Mouse (Mus musculus): ENCODE data around the gene Gm27021. TPM values are rescaled to one million over a fixed set of nuclear protein-coding genes. Genes with fewer than 3 reads are reported as not detected.

Gm27021 gene
- polyA plus RNA-seq, 1 experiment from 2014 or later, result 2.0 TPM

DNA sequence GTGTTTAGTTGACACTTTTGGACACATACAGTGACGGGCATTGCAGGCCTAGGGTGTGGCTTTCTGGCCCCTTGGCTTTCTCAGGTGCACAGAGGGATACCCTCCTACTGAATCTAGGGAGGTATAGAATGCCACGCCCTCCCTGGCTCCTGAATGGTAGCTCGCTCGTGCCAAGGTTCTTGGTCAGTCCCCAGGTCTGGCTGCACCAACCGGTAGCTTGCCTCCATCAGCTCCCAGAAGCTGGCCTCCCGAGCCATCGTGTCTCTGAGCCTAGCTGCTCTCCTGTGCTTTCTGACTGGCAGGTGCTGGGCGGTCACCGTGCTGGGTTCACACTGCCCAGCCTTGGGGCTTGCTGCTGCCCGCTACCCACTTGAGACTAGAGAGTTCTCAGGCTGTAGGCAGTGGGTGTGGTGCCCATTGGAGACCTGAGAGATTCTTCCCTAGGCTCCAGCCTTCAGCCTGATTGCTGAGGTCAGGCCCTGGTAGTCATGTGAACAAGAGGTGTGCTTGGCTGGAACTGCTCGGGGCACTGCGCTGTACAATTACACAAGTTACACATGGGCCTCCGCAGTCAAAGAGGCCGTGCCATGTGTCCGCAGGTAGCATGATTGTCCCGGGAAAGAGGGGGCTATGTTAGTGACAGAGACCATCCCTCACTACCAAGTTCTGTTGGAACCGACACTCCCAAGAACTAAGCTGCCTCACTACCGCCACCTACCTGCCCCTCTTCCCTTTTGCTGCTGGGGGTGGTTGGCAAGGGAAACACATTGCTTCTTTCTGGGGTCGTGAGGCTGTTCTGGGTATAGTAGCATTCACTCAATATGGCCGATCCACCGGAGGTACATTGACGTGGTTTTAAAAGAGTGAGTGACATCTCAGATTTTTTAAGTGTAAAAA lies 106.1 kb downstream of the Gm27021 start:
- no peak for ATAC-seq (replicated peaks; ENCODE audit: insufficient number of reproducible peaks, low FRiP score, low TSS enrichment)
- peaks cover 6% of the 10 kb centered on the region for H3K36me3 ChIP-seq (ENCODE audit: control insufficient read depth, insufficient read depth, low read length)

DNA sequence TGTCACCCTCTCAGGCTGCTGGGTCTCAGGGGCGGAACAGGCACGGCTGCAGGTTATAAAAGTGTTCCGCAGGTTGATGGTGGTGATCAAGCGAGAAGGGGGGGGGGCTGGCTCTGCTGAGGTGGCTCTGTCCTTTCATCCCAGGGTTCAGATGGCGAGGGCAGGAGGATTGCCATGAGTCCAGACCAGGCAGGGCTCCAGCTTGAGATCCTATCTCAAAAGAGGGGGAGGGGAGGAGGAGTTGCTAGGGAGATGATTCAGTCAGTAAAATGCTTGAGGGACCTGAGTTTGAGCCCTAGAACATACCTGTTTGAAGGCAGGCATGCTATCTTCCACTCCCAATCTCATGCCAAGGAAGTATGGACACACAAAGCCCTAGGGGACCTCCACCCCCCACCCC lies 107.3 kb downstream of the Gm27021 start:
- H3K27me3 ChIP-seq (ENCODE audit: control insufficient read depth, insufficient read depth, low read length), result no peaks in the 10 kb centered on the region
- no peaks in the 10 kb centered on the region for H3K9me3 ChIP-seq (replicated peaks; ENCODE audit: control insufficient read depth, low read length)
- peaks cover 98% of the 10 kb centered on the region for H3K4me1 ChIP-seq (ENCODE audit: control insufficient read depth, insufficient read depth, low read length)
- no peak overlapping the region for H3K4me2 ChIP-seq
- no peak overlapping the region for H3K9ac ChIP-seq (ENCODE audit: low read depth, low read length)
- 75% methylated on average over 5 of the region's 5 CpGs for WGBS (ENCODE audit: insufficient replicate concordance)
- H3K4me3 ChIP-seq (ENCODE audit: low read depth, low read length), result no peak overlapping the region
- no peak for ATAC-seq (replicated peaks; ENCODE audit: insufficient number of reproducible peaks, low FRiP score, low TSS enrichment)
- H3K27ac ChIP-seq (ENCODE audit: low read depth, low read length), result no peak overlapping the region
- no peaks in the 10 kb centered on the region for H3K36me3 ChIP-seq (ENCODE audit: control insufficient read depth, insufficient read depth, low read length)

More for the DNA sequence above, 106.1 kb downstream of the Gm27021 start:
- Histone ChIP-seq H3K4me1 (ENCODE audit: control insufficient read depth, insufficient read depth, low read length) (peaks cover 89% of the 10 kb centered on the region), H3K9me3 (replicated peaks; ENCODE audit: control insufficient read depth, low read length) (no peaks in the 10 kb centered on the region), H3K4me2 (no peak overlapping the region), H3K4me3 (ENCODE audit: low read depth, low read length) (no peak overlapping the region), H3K27me3 (ENCODE audit: control insufficient read depth, insufficient read depth, low read length) (no peaks in the 10 kb centered on the region), H3K9ac (ENCODE audit: low read depth, low read length) (no peak overlapping the region), H3K27ac (ENCODE audit: low read depth, low read length) (peak overlapping the region; percentile 95; the same call in 1 of the 2 replicates)
- 74% methylated on average over 22 of the region's 22 CpGs for WGBS (ENCODE audit: insufficient replicate concordance)

DNA sequence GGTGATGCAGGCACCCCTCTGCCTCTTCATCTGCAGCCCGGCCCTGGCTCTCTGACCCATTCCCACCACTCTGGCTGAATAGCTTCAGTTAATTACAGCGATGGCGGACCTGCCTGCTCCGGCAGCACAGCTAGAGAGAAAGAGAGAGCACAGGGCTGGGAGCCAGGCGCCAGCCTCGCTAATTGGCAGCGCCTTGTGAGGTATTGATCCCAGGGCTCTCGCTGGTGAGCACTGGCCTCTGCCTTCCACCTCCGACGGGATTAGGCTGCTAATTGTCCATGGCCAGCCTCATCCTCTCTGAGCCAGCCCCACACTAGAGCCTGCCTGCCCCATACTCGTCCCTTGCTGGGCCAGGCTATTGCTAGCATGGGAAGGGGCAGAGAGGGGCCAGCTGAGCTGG lies 108.2 kb downstream of the Gm27021 start:
- Histone ChIP-seq H3K9ac (ENCODE audit: low read depth, low read length) (no peak overlapping the region; the same call in 1 of the 2 replicates), H3K4me1 (ENCODE audit: control insufficient read depth, insufficient read depth, low read length) (peaks cover 98% of the 10 kb centered on the region), H3K4me3 (ENCODE audit: low read depth, low read length) (no peak overlapping the region), H3K27me3 (ENCODE audit: control insufficient read depth, insufficient read depth, low read length) (no peaks in the 10 kb centered on the region), H3K36me3 (ENCODE audit: control insufficient read depth, insufficient read depth, low read length) (no peaks in the 10 kb centered on the region), H3K4me2 (no peak overlapping the region), H3K9me3 (replicated peaks; ENCODE audit: control insufficient read depth, low read length) (no peaks in the 10 kb centered on the region), H3K27ac (ENCODE audit: low read depth, low read length) (no peak overlapping the region)
- WGBS (ENCODE audit: insufficient replicate concordance), result 57% methylated on average over 11 of the region's 11 CpGs
- ATAC-seq (replicated peaks; ENCODE audit: insufficient number of reproducible peaks, low FRiP score, low TSS enrichment), result no peak

Other genes with a start within 250 kb of the Gm27021 start
- 81.8 and 82.7 TPM in 2 replicates for gene Gins2, start 78.8 kb downstream of the Gm27021 start, polyA plus RNA-seq (2014; fragmentation: Nextera tagmentation; extraction: Ambion mirVana)
- 3.5 and 4.6 TPM in 2 replicates for gene 1190005I06Rik, start 20.4 kb downstream of the Gm27021 start, polyA plus RNA-seq (2014; fragmentation: Nextera tagmentation; extraction: Ambion mirVana)
- gene Cox4i1, start 143 bp upstream of the Gm27021 start, polyA plus RNA-seq (2014; fragmentation: Nextera tagmentation; extraction: Ambion mirVana), result 1,603 and 1,668 TPM in 2 replicates
- 202 and 221 TPM in 2 replicates for gene Emc8, start 494 bp upstream of the Gm27021 start, polyA plus RNA-seq (2014; fragmentation: Nextera tagmentation; extraction: Ambion mirVana)
- 3.2 and 3.9 TPM in 2 replicates for gene Irf8, start 68.3 kb upstream of the Gm27021 start, polyA plus RNA-seq (2014; fragmentation: Nextera tagmentation; extraction: Ambion mirVana)

Measured in heart, embryonic 11.5 days (tissue).